Mouse (Mus musculus) Patski (cell line): ENCODE measurements around the gene Irak4. TPM values are rescaled to one million over a fixed set of nuclear protein-coding genes. Genes with fewer than 3 reads are reported as not detected.

Source experiments
- ATAC-seq: fragments of 100-300 bp; one replicate; pipeline ENCODE4 v1.8.0; 2021
- CTCF ChIA-PET: fragments of 350-600 bp; sonication (Branson Sonifier 250); formaldehyde crosslinking; loops from one replicate; lab custom pipeline; 2022; ENCODE audit warnings: inconsistent platforms; lab: Charles Lee
- POLR2A ChIA-PET: fragments of 350-600 bp; sonication (Branson Sonifier 250); formaldehyde crosslinking; loops from one replicate; lab custom pipeline; 2022; ENCODE audit warnings: antibody characterized with exemption, inconsistent platforms; lab: Charles Lee
- DNase-seq: peaks from one replicate; pipeline ENCODE4 v3.0.0-alpha.2; 2011; ENCODE audit warnings: low read depth, low spot score
- H3K27me3 ChIP-seq: fragments of 371-371 bp; one replicate; pipeline ENCODE4 v1.5.1; 2021
- CTCF ChIP-seq: fragments of 100-300 bp; IDR thresholded peaks from one replicate; pipeline ENCODE4 v1.5.1; 2021
- in situ Hi-C: fragments of 300-500 bp; cut with MboI; formaldehyde crosslinking; loops from 3 replicates; pipeline ENCODE4 v1.11.1; 2018; ENCODE audit warnings: low pct_unique_long_range_greater_than_20kb, mixed read lengths
- polyA plus RNA-seq: library from polyadenylated mRNA; unstranded; gene quantifications from one replicate; pipeline ENCODE4 v1.2.3, GENCODE M21; 2021

Irak4 gene
- polyA plus RNA-seq = 28.0 TPM

DNA sequence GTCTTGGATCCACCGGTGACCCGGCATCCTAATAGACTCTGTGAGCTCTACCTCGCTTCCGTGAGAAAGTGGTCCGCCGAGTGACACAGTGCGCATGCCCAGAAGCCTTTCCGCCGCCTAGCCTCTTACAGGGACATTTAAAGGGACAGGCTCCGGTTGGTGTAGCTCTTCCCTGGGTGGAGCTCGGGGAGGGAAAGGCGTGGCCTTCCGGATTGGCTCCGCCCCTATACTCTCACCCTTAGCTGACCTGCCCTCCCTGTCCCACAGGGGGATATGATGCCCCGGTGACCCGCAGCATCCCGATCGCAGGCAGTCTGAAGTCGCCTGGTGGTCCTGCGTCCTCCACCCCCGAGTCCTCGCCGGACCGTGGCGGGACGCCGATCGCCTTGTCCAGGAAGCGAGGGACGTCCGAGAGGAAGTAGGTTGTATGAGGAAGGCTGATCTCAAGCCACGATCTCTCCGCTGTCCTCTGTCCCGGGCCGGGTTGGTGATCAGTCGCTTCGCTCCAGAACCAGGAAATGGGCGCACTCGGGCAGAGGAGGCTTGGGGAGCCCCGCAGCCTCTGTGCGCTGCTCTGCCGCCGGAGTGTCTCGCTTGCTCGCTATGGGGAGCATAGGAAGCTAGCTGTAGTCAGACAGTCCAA is at the start of gene Irak4, which contains the start of gene Pus7l:
Gene Irak4, plus strand, starts transcription at position 235 of the 643 bp plus-strand sequence.
Gene Pus7l, minus strand, starts transcription at position 139 of the 643 bp plus-strand sequence.
- H3K27me3 ChIP-seq = no peaks in the 10 kb centered on the region
- ATAC-seq (peak; percentile 99), DNase-seq (peak; percentile 78)
- CTCF ChIA-PET = no interaction called here
- in situ Hi-C loops = loop anchor here (25.0 kb wide), 1 partner anchor 1281 kb away; no protein-coding TSS in a partner anchor
- POLR2A ChIA-PET = interaction anchor here (0.9 kb wide), 1 partner anchor 46 kb away, joined by 3 read pairs; the partner anchor contains the start of gene Twf1
- no peak for TF ChIP-seq CTCF

DNA sequence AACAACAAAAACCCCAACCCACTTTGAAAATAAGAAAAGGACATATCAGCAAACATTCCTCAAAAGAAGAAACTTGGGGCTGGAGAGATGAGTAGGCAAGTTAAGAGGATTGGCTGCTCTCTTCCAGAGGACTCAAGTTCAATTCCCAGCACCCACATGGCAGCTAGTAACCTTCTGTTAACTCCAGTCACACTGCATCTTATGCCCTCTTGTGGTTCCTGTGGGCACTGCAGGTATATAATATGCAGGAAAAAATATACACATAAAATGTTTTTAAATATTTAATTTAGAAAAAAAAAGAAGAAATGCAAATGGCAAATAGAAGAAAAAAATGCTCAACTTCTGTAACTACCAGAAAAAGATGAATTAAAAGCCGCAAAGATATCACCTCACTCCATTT is 49.0 kb upstream of the Irak4 start:
- ATAC-seq (no peak), DNase-seq (no peak)
- in situ Hi-C loops = no loop called here
- H3K27me3 ChIP-seq = no peaks in the 10 kb centered on the region
- TF ChIP-seq CTCF = peak; percentile 57
- CTCF ChIA-PET = no interaction called here
- POLR2A ChIA-PET = no interaction called here

DNA sequence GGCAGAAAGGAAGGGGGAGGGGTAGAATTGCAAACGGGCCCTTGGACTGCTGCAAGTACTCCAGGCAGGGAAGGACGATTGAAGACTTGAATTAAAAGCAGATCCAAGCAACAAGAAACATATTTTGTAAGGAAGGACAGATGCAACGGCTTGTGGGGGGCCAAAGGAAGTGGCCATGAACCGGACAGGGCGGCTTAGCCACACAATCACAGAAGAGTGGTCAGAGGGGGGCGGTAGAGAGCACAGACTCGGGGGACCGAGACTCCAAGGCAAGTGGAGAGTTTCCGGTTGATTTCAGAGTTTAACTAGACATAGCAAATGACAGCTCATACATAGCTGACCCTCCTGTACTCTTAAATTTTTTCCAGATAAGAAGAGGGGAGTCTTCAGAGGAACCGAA is 47.5 kb upstream of the Irak4 start:
- CTCF ChIA-PET = no interaction called here
- in situ Hi-C loops = no loop called here
- POLR2A ChIA-PET = no interaction called here
- DNase-seq (no peak), ATAC-seq (no peak)
- peak; percentile 24 for TF ChIP-seq CTCF
- H3K27me3 ChIP-seq = no peaks in the 10 kb centered on the region

DNA sequence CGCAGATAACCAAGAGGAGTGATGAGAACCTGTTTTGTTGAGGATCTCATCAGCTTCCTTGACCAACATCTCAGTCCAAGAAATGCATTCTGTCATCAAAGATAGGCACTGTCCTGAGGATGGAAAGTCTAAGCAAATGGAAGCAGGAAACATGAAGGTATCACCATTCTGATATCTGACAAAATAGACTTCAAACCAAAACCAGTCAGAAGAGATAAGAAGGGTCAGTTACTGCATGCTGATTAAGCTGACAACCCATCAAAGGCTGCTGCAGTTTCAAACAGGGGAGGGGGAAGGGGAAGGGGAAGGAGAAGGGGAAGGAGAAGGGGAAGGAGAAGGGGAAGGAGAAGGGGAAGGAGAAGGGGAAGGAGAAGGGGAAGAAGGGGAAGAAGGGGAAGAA is 44.2 kb upstream of the Irak4 start:
- no peak for TF ChIP-seq CTCF
- ChIA-PET POLR2A (no interaction called here), CTCF (no interaction called here)
- no peak for DNase-seq
- in situ Hi-C loops = no loop called here
- no peak for ATAC-seq
- no peaks in the 10 kb centered on the region for H3K27me3 ChIP-seq

DNA sequence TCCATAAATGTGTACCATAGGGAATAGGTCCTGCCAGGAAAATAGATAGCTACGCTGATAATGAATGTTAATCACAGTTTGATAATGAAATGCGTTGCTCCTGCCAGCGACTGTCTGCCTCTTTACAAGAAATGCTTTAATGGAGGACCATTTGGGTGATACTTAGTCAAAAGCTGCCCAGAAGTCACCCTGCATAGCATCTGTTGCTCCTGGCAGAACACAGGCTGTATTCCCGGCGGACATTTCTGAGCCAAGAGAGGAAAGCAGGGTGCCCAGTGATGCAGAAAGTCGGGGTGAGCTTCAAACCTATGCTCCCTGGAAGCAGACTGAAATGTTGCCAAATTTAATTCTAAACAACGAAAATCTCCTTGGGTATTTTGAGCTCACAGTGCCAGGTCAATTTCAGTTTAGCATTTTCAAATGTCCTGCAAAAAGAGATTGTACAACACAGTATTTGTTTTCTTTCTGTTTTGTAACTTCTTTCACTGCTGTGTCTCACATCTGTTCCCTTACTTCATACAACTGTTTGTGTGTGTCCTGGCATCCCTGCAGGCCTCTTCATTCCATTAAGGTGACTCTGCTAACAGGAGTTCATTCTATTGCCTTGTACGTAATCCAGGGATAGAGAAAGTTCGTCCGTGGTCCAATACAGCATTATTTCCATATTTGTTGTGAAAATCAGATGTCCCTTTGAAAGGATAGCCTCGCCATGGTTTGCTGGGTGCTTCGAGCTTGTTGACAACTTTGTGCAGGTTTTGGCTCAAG is 39.8 kb upstream of the Irak4 start:
- ATAC-seq (peak; percentile 79), DNase-seq (no peak)
- ChIA-PET CTCF (interaction anchor here (1.3 to 1.4 kb wide), 2 partner anchors 11 to 38 kb away, joined by 3 read pairs; no protein-coding TSS in a partner anchor), POLR2A (no interaction called here)
- TF ChIP-seq CTCF = no peak
- no peaks in the 10 kb centered on the region for H3K27me3 ChIP-seq
- in situ Hi-C loops = no loop called here

DNA sequence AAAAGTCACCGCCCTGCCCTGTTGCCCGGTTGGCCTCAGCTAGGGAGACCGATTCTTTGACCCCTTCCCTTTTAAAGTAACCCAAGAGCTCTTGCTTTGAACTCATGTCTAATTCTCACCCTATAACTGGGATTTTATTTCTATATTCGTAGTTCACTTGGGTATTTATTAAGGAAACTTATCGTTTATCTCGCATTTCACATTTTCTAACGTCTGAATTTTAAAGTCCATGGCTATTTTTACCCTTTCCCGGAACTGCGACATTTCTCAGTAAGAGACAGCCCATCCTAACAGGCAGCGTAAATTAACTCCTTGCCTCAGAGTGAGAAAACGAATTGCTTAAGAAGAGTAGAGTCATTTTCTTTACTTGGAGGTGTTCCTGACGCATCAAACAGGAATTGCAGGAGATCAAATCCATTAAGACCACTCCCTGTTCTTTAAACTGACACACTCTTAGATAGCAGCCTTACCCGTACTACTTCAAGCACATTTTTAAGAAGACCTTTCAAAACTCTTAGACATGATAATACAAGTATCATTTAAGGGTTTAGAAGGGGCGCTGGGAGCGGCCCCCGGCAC is 25.4 kb upstream of the Irak4 start:
- DNase-seq = no peak
- no peaks in the 10 kb centered on the region for H3K27me3 ChIP-seq
- ChIA-PET CTCF (no interaction called here), POLR2A (no interaction called here)
- ATAC-seq = no peak
- no peak for TF ChIP-seq CTCF
- in situ Hi-C loops = loop anchor here (5.0 kb wide), 1 partner anchor 166 kb away; no protein-coding TSS in a partner anchor

DNA sequence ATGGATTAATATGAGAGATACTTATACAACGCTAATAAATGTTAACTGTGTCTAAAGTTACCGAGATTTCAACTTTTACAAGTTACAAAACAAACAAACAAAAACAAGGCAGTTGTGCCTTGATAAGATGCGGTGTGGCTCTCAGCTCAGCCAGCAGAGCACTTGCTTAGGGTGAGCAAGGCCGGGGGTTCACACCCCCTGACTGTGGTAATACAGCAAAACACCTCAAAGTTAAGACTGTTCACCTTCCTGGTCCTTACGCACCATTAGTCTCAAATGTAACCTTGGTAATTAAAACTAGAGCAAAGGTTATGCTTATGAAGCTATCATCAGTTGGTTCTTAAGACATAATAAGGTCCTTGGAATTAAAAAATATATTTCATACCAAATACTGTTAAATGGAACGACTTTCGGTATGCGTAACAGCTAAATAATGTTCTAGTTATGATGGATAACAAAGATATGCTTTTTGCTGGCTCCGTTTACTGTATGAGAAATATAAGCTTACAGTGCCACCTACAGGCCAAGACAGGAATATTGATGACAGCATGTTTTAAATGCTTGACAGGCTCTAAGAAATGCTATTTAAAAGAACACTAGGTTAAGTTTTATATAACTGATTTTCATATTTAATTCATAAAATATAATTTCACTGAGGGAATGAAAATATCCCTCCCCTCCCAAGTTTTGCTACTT is 23.1 kb upstream of the Irak4 start:
- in situ Hi-C loops = no loop called here

DNA sequence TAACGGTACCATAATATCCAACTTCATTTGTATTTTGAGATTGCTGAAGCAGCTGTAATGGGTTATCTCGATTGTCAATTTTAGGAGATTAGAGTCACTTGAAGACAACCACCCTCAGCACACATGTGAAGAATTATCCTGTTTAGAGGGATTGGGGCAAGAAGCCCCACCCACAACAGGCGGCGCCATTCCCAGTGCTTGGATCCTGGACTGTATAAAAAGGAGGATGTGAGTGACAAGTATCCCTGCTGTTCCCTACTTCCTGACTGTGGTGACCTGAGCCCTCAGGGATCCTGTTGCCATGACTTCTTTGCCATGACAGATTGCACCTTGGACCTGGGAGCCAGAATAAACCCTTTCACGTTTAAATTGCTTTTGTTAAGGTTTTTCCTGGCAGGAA is 22.5 kb upstream of the Irak4 start:
- TF ChIP-seq CTCF = no peak
- DNase-seq (no peak), ATAC-seq (no peak)
- CTCF ChIA-PET = interaction anchor here (0.8 to 3.6 kb wide), 8 partner anchors 13 to 268 kb away, joined by 3 to 30 read pairs (median 4); no protein-coding TSS in a partner anchor
- in situ Hi-C loops = no loop called here
- POLR2A ChIA-PET = no interaction called here
- no peaks in the 10 kb centered on the region for H3K27me3 ChIP-seq

More for the DNA sequence above, 23.1 kb upstream of the Irak4 start:
- DNase-seq = peak; percentile 17
- no peaks in the 10 kb centered on the region for H3K27me3 ChIP-seq
- peak; percentile 79 for ATAC-seq
- POLR2A ChIA-PET = no interaction called here
- TF ChIP-seq CTCF = no peak
- CTCF ChIA-PET = interaction anchor here (0.8 to 3.6 kb wide), 11 partner anchors 13 to 267 kb away, joined by 3 to 30 read pairs (median 4); no protein-coding TSS in a partner anchor

DNA sequence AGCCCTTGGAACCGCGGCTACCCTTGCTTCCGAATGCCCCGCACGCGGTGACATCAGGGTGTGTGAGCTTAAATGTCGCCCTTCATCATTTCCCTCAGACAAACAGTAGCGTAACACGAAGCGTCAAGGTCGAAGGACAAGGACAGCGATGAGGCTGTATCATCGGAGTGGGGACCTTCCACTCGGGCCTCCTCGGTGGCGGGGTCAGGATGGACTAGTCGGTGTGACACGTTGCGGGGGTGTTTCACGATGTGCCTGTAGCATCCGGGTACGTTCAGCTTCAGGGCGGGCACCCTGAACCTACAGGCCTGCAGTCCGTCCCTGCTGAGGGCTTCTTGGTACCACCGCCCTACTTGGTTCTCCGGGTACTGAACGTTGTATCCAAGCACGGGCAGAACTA is 20.2 kb upstream of the Irak4 start:
- DNase-seq = no peak
- POLR2A ChIA-PET = no interaction called here
- TF ChIP-seq CTCF = no peak
- ATAC-seq = no peak
- in situ Hi-C loops = no loop called here
- no peaks in the 10 kb centered on the region for H3K27me3 ChIP-seq
- CTCF ChIA-PET = no interaction called here

DNA sequence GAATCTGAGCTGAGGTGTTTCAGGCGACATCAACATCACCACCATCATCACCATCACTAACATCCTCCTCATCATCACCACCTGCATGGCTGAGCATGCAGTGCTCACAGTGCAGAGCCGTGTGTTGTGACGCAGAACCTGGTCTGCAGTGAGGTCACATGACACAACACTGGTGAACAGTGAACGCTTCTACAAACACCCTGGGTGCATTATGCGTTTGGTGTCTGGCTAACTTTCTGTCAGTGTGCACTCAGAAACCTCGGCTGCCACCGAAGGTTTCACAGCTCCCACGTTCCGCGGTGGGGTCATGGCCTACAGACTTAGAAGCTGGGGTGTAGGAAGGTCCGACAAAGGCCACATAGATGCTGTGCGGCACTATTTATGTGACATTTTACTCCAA is 18.5 kb upstream of the Irak4 start:
- in situ Hi-C loops = loop anchor here (25.0 kb wide), 1 partner anchor 1263 kb away; no protein-coding TSS in a partner anchor
- ChIA-PET CTCF (no interaction called here), POLR2A (no interaction called here)
- no peak for DNase-seq
- H3K27me3 ChIP-seq = no peaks in the 10 kb centered on the region
- no peak for ATAC-seq
- TF ChIP-seq CTCF = no peak
